Mouse (Mus musculus) CH12.LX (cell line): ENCODE results near the gene Ntrk2. TPM values are rescaled to one million over a fixed set of nuclear protein-coding genes. Genes with fewer than 3 reads are reported as not detected.

ENCODE experiments used
- DNase-seq: peaks from one replicate; pipeline ENCODE4 v3.0.0-alpha.2; 2013; ENCODE audit errors: extremely low read depth
- H3K27ac ChIP-seq: 2 replicates; pipeline ENCODE4 v1.5.1; 2012; ENCODE audit warnings: low read depth, mild to moderate bottlenecking, control low read depth, moderate library complexity; ENCODE audit not compliant: insufficient read depth
- H3K27me3 ChIP-seq: replicated peaks from 2 replicates; pipeline ENCODE3; 2012; ENCODE audit warnings: inconsistent platforms
- H3K36me3 ChIP-seq, 2 experiments: replicated peaks in 1 of 2; 2 replicates each; pipeline versions ENCODE3 to v1.6.1; 2012; ENCODE audit warnings: inconsistent platforms in 1 of 2, low read length in 1 of 2, mild to moderate bottlenecking in 1 of 2, mixed read lengths in 1 of 2, moderate library complexity in 1 of 2; ENCODE audit not compliant: control insufficient read depth in 1 of 2, insufficient read depth in 1 of 2
- H3K4me1 ChIP-seq, 2 experiments: 2 replicates each; pipeline ENCODE4 v1.6.1; 2012; ENCODE audit warnings: inconsistent platforms in 1 of 2, moderate library complexity in 1 of 2; ENCODE audit not compliant: insufficient read depth in 2 of 2, control insufficient read depth in 1 of 2
- H3K4me2 ChIP-seq: 2 replicates; pipeline ENCODE4 v1.6.1; 2012; ENCODE audit warnings: low read depth, mild to moderate bottlenecking, control low read depth; ENCODE audit not compliant: poor library complexity, insufficient read depth, severe bottlenecking
- H3K4me3 ChIP-seq, 3 experiments: fragments of 150-350 bp in 1 of 3; sonication (generic) in 1 of 3; replicated peaks in 1 of 3; 2 replicates each; pipeline versions ENCODE3 to v1.5.1; 2011 to 2012; ENCODE audit warnings: low read depth in 2 of 3, low read length in 2 of 3, mild to moderate bottlenecking in 2 of 3, moderate library complexity in 2 of 3, control low read depth in 1 of 3, improper control_type of control experiment in 1 of 3, inconsistent platforms in 1 of 3, mixed read lengths in 1 of 3; ENCODE audit not compliant: poor library complexity in 1 of 3
- H3K79me2 ChIP-seq: replicated peaks from 2 replicates; pipeline ENCODE4 v1.6.1; 2012; ENCODE audit warnings: mild to moderate bottlenecking, moderate library complexity; ENCODE audit not compliant: control insufficient read depth, poor library complexity, insufficient read depth, severe bottlenecking; ENCODE audit errors: extremely low read depth
- H3K9ac ChIP-seq: 2 replicates; pipeline ENCODE4 v1.6.1; 2012; ENCODE audit warnings: low read depth, mild to moderate bottlenecking, control low read depth, moderate library complexity; ENCODE audit not compliant: insufficient read depth
- H3K9me3 ChIP-seq: replicated peaks from 2 replicates; pipeline ENCODE3; 2012; ENCODE audit warnings: low read length, inconsistent platforms, mixed read lengths
- BHLHE40 ChIP-seq: IDR thresholded peaks from 2 replicates; pipeline ENCODE4 v1.6.1; 2011; ENCODE audit warnings: mild to moderate bottlenecking, low read depth, low read length, improper control_type of control experiment
- CHD1 ChIP-seq: IDR thresholded peaks from 2 replicates; pipeline ENCODE4 v1.6.1; 2012; ENCODE audit warnings: low read depth, low read length, improper control_type of control experiment, inconsistent platforms
- CTCF ChIP-seq, 2 experiments: IDR thresholded peaks in 1 of 2; conservative IDR thresholded peaks in 1 of 2; 2 replicates each; pipeline ENCODE4 v1.5.1; 2011 to 2012; ENCODE audit warnings: low read depth in 2 of 2, low read length in 2 of 2, improper control_type of control experiment in 1 of 2, inconsistent platforms in 1 of 2, mild to moderate bottlenecking in 1 of 2, moderate library complexity in 1 of 2
- E2F4 ChIP-seq: IDR thresholded peaks from 2 replicates; pipeline ENCODE4 v1.6.1; 2011; ENCODE audit warnings: low read depth, low read length, improper control_type of control experiment; ENCODE audit not compliant: insufficient replicate concordance
- ELF1 ChIP-seq: IDR thresholded peaks from 2 replicates; pipeline ENCODE4 v1.6.1; 2014; ENCODE audit warnings: low read depth, mild to moderate bottlenecking, inconsistent platforms, low read length, improper control_type of control experiment
- EP300 ChIP-seq: IDR thresholded peaks from 2 replicates; pipeline ENCODE4 v1.6.1; 2011; ENCODE audit warnings: low read length, improper control_type of control experiment
- HCFC1 ChIP-seq: IDR thresholded peaks from 2 replicates; pipeline ENCODE4 v1.6.1; 2012; ENCODE audit warnings: low read depth, mild to moderate bottlenecking, inconsistent platforms, low read length, improper control_type of control experiment
- IRF4 ChIP-seq: IDR thresholded peaks from 2 replicates; pipeline ENCODE4 v1.6.1; 2014; ENCODE audit warnings: low read depth, mild to moderate bottlenecking, inconsistent platforms, low read length, improper control_type of control experiment
- MAFK ChIP-seq: IDR thresholded peaks from 2 replicates; pipeline ENCODE4 v1.6.1; 2011; ENCODE audit warnings: low read length, improper control_type of control experiment; ENCODE audit not compliant: insufficient replicate concordance
- MAZ ChIP-seq: IDR thresholded peaks from 2 replicates; pipeline ENCODE4 v1.6.1; 2012; ENCODE audit warnings: low read depth, mild to moderate bottlenecking, inconsistent platforms, low read length, improper control_type of control experiment, moderate library complexity
- MEF2A ChIP-seq: IDR thresholded peaks from 2 replicates; pipeline ENCODE4 v1.6.1; 2014; ENCODE audit warnings: low read depth, mild to moderate bottlenecking, inconsistent platforms, low read length, improper control_type of control experiment, borderline replicate concordance
- MYC ChIP-seq: IDR thresholded peaks from 2 replicates; pipeline ENCODE4 v1.6.1; 2011; ENCODE audit warnings: low read depth, mild to moderate bottlenecking, improper control_type of control experiment, low read length
- NELFE ChIP-seq: IDR thresholded peaks from 2 replicates; pipeline ENCODE4 v1.6.1; 2011; ENCODE audit warnings: low read depth, low read length, improper control_type of control experiment
- NRF1 ChIP-seq: IDR thresholded peaks from 2 replicates; pipeline ENCODE4 v1.6.1; 2014; ENCODE audit warnings: low read depth, mild to moderate bottlenecking, inconsistent platforms, low read length, improper control_type of control experiment, moderate library complexity
- PAX5 ChIP-seq: IDR thresholded peaks from 2 replicates; pipeline ENCODE4 v1.6.1; 2012; ENCODE audit warnings: low read length, inconsistent platforms, mixed read lengths
- POLR2A ChIP-seq: IDR thresholded peaks from 2 replicates; pipeline ENCODE4 v1.6.1; 2011; ENCODE audit warnings: low read depth, mild to moderate bottlenecking, improper control_type of control experiment, low read length
- TBP ChIP-seq: conservative IDR thresholded peaks from 2 replicates; pipeline ENCODE4 v1.6.1; 2011; ENCODE audit warnings: low read depth, low read length, improper control_type of control experiment
- TCF12 ChIP-seq: IDR thresholded peaks from 2 replicates; pipeline ENCODE4 v1.6.1; 2014; ENCODE audit warnings: low read depth, mild to moderate bottlenecking, inconsistent platforms, low read length, improper control_type of control experiment
- UBTF ChIP-seq: IDR thresholded peaks from 2 replicates; pipeline ENCODE4 v1.6.1; 2012; ENCODE audit warnings: low read depth, mild to moderate bottlenecking, inconsistent platforms, low read length, improper control_type of control experiment, moderate library complexity
- USF1 ChIP-seq: IDR thresholded peaks from 2 replicates; pipeline ENCODE4 v1.6.1; 2014; ENCODE audit warnings: low read depth, mild to moderate bottlenecking, inconsistent platforms, low read length, improper control_type of control experiment
- USF2 ChIP-seq: conservative IDR thresholded peaks from 2 replicates; pipeline ENCODE4 v1.6.1; 2011; ENCODE audit warnings: low read depth, low read length, improper control_type of control experiment
- ZMIZ1 ChIP-seq: IDR thresholded peaks from 2 replicates; pipeline ENCODE4 v1.6.1; 2012; ENCODE audit warnings: low read depth, mild to moderate bottlenecking, inconsistent platforms, low read length, improper control_type of control experiment
- ZNF384 ChIP-seq: IDR thresholded peaks from 2 replicates; pipeline ENCODE4 v1.6.1; 2012; ENCODE audit warnings: low read depth, low read length, improper control_type of control experiment, inconsistent platforms
- dilution Hi-C: fragments of 300-500 bp; cut with MboI; formaldehyde crosslinking; loops from 2 replicates; pipeline ENCODE4 v1.14.3; 2020; ENCODE audit warnings: low sequenced_read_pairs; ENCODE audit not compliant: extremely low pct_unique_long_range_greater_than_20kb, extremely low pct_ligation_motif_present
- in situ Hi-C: fragments of 300-500 bp; cut with MboI; formaldehyde crosslinking; loops from 3 replicates; pipeline ENCODE4 v1.14.3; 2019; ENCODE audit warnings: low sequenced_read_pairs, low pct_ligation_motif_present, low pct_unique_long_range_greater_than_20kb, mixed read lengths
- polyA plus RNA-seq: library from polyadenylated mRNA; unstranded; fragments of >175 nt; gene quantifications from 2 replicates; pipeline ENCODE4 v1.2.1, GENCODE M21; 2012; ENCODE audit warnings: low read depth; ENCODE audit not compliant: insufficient read length
- total RNA-seq, 2 experiments: library from RNA; depleted of rRNA; stranded (reverse); fragments of 300-350 nt in 1 of 2; fragments of >200 nt in 1 of 2; gene quantifications; 2 replicates each; pipeline ENCODE4 v1.2.3; 2012 to 2014

Ntrk2 gene
- total and polyA plus RNA-seq, 3 experiments = not detected

DNA sequence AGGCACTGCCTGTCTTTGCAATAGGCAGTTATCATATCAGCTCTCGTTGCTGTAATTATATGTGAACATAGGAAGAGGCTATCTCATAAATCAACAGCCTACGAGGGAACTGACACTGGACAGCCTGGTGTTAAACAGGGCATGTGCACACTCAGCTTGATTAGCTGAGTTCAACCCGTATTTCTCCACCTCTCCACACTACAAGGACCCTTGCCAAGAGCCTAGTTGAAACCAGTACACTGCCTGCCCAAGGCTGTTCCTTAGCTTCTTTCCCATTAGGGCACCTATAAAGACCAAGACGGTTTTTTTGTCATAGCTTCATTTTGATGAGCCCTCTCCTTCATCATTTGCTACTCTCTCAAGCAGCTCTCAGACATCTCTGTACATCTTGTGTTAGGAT lies 270.1 kb downstream of the Ntrk2 start:
- Histone ChIP-seq H3K27me3 (no peaks in the 10 kb centered on the region), H3K4me1 (no peaks in the 10 kb centered on the region), H3K36me3 (no peaks in the 10 kb centered on the region), H3K9me3 (peaks cover 91% of the 10 kb centered on the region), H3K79me2 (no peaks in the 10 kb centered on the region), H3K4me3 (no peak overlapping the region), H3K27ac (no peak overlapping the region), H3K4me2 (no peak overlapping the region), H3K9ac (no peak overlapping the region)
- TF ChIP-seq UBTF (no peak), ZMIZ1 (no peak), MAFK (no peak), MEF2A (no peak), CTCF (conservative IDR thresholded peaks at IDR 0.05 in 1 of 2, IDR thresholded peaks at IDR 0.05 in 1 of 2; ENCODE audit: low read depth in 2 of 2, low read length in 2 of 2) (no peak), POLR2A (no peak), BHLHE40 (no peak), ELF1 (no peak), USF1 (no peak), MAZ (no peak), NELFE (no peak), EP300 (no peak), TBP (no peak), NRF1 (no peak), ZNF384 (no peak), MYC (no peak), E2F4 (no peak), HCFC1 (no peak), CHD1 (no peak)
- dilution Hi-C loops (no loop called here), in situ Hi-C loops (no loop called here)
- DNase-seq = no peak

DNA sequence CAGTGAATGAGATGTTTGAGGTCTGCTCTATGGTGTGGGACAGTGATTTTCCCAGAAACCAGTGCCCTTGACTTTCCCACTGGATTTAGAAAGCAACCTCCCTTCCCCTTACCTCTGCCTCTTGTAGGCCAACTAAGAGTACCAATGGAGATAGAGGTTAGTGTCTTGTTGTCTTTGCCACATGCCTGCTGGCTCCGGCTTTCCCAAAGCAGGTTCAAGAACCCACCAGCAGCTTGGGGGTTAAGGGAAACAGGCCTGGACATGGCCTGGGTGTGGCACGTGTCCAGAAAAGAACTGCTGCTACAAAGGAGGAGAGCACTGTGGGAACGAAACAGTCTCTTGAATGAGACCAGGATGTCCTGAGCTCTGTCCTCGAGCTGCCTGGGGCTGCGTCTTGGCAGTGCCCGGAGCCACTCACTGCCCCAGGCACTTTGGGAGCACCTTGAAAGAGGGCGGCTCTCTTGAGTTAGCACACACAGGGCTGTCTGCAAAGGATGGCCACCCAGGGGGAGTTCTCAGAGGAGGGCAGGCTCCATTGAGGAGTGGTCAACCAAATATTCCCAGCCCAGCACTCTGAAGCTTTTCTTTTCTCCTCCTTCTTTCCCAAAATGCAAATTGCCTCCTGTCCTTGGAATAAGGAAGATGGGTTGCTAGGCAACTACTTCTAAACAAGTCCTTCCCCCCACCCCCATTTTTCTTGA lies 273.5 kb downstream of the Ntrk2 start:
- Histone ChIP-seq H3K9me3 (peaks cover 87% of the 10 kb centered on the region), H3K79me2 (no peaks in the 10 kb centered on the region), H3K27me3 (no peaks in the 10 kb centered on the region), H3K4me3 (no peak overlapping the region), H3K27ac (no peak overlapping the region), H3K4me2 (no peak overlapping the region), H3K9ac (no peak overlapping the region), H3K4me1 (no peaks in the 10 kb centered on the region), H3K36me3 (no peaks in the 10 kb centered on the region)
- DNase-seq = no peak
- dilution Hi-C loops (no loop called here), in situ Hi-C loops (no loop called here)
- TF ChIP-seq UBTF = no peak
- TF ChIP-seq HCFC1 = no peak
- no peak for TF ChIP-seq ELF1
- TF ChIP-seq NRF1 = no peak
- TF ChIP-seq MAZ = no peak
- TF ChIP-seq EP300 = no peak
- no peak for TF ChIP-seq TCF12
- TF ChIP-seq USF2 = no peak
- TF ChIP-seq PAX5 = no peak
- no peak for TF ChIP-seq IRF4
